Mouse (Mus musculus): ENCODE measurements around the gene Srebf1. TPM values are rescaled to one million over a fixed set of nuclear protein-coding genes. Genes with fewer than 3 reads are reported as not detected.

Srebf1 gene
- polyA plus RNA-seq, 1 experiment: 192 TPM

DNA sequence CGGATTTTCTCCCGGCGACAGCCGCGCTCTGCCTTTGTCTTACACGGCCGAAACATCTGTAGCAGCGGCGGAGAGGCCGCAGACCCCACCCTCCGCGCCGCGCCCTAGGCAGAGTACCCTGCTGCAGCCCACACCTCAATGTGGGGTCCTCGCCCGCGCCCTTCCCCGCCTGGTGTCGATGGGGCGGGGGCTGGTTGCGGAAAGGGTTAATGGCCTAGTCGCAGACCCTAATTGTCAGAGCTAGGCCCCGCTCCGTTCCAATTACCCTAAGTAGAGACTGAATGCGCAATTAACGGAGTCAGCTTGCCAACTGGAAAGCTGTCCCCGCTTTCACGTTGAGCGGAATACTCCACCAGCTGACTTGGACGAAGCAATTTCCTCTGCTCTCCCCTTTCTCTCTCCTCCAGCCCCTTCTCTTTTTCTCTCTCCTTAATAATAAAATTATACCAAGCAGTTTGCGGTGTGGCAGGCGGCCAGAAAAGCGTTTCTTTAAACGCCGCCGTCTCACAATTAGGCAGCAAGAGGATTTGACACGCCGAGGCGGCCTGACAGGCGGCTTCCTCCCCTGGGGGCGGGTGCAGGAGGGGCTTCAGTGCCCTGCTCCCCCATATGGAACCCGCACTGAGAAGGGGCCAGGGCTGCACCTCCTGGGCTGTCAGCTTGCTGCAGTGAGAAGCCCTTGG is 45.3 kb downstream of the Srebf1 start:
- H3K4me2 ChIP-seq (ENCODE audit: low read depth): peak overlapping the region; percentile 83
- H3K27me3 ChIP-seq (ENCODE audit: control insufficient read depth, insufficient read depth, insufficient read length): no peaks in the 10 kb centered on the region
- H3K4me3 ChIP-seq: peak overlapping the region; percentile 29
- no peaks in the 10 kb centered on the region for H3K36me3 ChIP-seq (ENCODE audit: control insufficient read depth, insufficient read depth)
- peak overlapping the region; percentile 71 for H3ac ChIP-seq (ENCODE audit: control insufficient read depth, insufficient read length)
- H3K79me2 ChIP-seq (ENCODE audit: control insufficient read depth, insufficient read depth): peaks cover 35% of the 10 kb centered on the region
- TF ChIP-seq TCF3 (IDR thresholded peaks at IDR 0.05; ENCODE audit: insufficient read length, low read depth) (no peak), MYOD1 (IDR thresholded peaks at IDR 0.05; ENCODE audit: control insufficient read depth in 1 of 3, insufficient read length in 2 of 3, low read depth in 2 of 3) (no peak), USF1 (IDR thresholded peaks at IDR 0.05; ENCODE audit: low read depth) (no peak), REST (IDR thresholded peaks at IDR 0.05; ENCODE audit: insufficient read depth, insufficient read length) (no peak)

DNA sequence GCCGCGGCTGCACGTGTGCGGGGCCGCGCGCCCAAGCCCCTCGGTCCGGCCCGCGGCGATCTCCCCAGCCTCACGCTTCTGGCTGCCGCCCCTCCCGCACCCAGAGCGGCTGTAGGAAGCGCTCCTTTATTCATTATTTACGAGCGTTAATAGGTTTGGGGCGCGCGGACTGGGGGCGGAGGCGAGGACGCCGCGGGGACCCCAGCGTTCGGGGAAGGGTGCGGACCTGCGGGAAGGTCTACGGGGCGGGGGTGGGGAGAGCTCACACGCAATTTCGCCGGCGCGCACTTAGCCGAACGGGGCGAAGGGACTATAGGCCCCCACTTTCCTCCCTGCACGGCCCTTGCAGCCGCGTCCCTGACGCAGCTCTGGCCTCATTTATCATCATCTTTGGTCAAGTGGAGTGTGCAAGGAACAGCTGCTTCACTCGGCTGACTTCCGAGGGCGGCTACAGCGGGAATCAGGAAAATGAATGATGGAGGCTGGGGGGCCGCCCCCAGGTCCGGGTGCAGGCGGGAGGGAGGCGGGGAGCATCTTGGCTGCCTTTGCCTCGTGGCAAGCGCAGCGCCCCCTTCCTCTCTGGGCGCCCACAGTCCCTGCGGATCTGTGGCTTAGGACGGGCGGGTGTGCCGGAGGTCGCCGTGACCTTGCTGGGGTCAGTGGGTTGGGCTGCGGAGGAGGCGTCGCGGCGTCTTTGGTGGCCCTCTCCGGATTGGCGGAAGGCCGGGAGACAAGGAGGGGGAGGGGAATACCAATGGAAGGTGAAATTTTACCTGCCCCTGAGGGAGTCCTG is 46.0 kb downstream of the Srebf1 start:
- TF ChIP-seq USF1 (IDR thresholded peaks at IDR 0.05; ENCODE audit: low read depth) (no peak), SRF (IDR thresholded peaks at IDR 0.05; ENCODE audit: control insufficient read depth, insufficient read length, low read depth) (no peak), MYOG (IDR thresholded peaks at IDR 0.05; ENCODE audit: control insufficient read depth in 1 of 3, insufficient read depth in 1 of 3, insufficient read length in 2 of 3, low read depth in 2 of 3) (peak; percentile 44 to 84 (median 65)), REST (IDR thresholded peaks at IDR 0.05; ENCODE audit: insufficient read depth, insufficient read length) (no peak), CEBPB (IDR thresholded peaks at IDR 0.05; ENCODE audit: insufficient read depth, poor library complexity, severe bottlenecking) (no peak), POLR2AphosphoS2 (IDR thresholded peaks at IDR 0.05; ENCODE audit: insufficient read length, low read depth) (no peak), MAX (IDR thresholded peaks at IDR 0.05; ENCODE audit: low read depth) (no peak), POLR2A (IDR thresholded peaks at IDR 0.05; ENCODE audit: insufficient read length, low read depth) (peak; percentile 47), MYOD1 (IDR thresholded peaks at IDR 0.05; ENCODE audit: control insufficient read depth in 1 of 3, insufficient read length in 2 of 3, low read depth in 2 of 3) (peak in 2 of 3 experiments; percentile 83 to 91), TCF3 (IDR thresholded peaks at IDR 0.05; ENCODE audit: insufficient read length, low read depth) (peak; percentile 27), E2F4 (IDR thresholded peaks at IDR 0.05; ENCODE audit: insufficient read depth) (no peak), TCF12 (IDR thresholded peaks at IDR 0.05; ENCODE audit: insufficient read depth, poor library complexity, severe bottlenecking) (peak; percentile 30)
- Histone ChIP-seq H3K4me2 (ENCODE audit: low read depth) (peak overlapping the region; percentile 83), H3K4me3 (peak overlapping the region; percentile 29), H3K79me2 (ENCODE audit: control insufficient read depth, insufficient read depth) (peaks cover 31% of the 10 kb centered on the region), H3ac (ENCODE audit: control insufficient read depth, insufficient read length) (peak overlapping the region; percentile 71), H3K36me3 (ENCODE audit: control insufficient read depth, insufficient read depth) (no peaks in the 10 kb centered on the region), H3K27me3 (ENCODE audit: control insufficient read depth, insufficient read depth, insufficient read length) (no peaks in the 10 kb centered on the region)

DNA sequence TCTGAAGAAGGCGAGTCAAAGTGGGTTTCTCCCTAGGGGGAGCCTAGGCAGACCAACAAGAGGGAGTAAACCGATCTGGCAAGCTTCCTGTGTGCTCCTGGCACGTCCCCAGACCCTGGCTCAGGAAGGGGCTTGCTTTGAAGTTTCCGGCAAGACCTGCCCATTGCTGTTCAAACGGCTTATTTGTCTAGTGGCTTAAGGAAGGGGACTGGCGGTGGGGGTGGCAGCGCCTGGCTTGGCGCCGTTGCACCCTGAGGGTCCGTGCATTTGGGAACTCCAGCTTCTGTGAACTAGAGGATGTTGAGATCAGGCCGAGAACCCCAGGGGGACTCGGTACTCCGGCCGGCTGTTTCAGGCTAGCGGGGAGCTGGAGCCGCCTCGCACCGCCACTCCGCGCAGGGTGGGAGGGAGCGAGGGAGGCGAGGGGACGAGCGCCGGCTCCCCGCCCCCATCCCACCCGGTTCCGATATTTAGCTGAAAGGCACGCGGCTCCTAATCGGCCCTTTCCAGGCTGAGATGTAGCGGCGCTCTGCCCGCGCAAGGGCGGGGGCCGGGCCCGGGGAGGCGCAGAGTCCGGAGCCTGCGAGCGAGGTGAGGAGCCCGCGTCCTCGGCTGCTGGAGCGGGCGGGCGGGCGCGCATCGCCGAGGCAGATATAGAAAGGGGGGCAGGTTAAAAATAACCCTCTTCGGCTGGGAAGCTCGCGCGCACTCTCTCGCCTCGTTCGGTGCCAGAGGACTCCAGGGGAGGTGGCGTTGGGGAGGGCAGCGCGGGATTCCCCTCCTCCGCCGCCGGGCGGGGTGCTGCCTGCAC is 46.8 kb downstream of the Srebf1 start:
- peaks cover 30% of the 10 kb centered on the region for H3K79me2 ChIP-seq (ENCODE audit: control insufficient read depth, insufficient read depth)
- TF ChIP-seq POLR2A (IDR thresholded peaks at IDR 0.05; ENCODE audit: insufficient read length, low read depth): peak; percentile 10
- TF ChIP-seq SRF (IDR thresholded peaks at IDR 0.05; ENCODE audit: control insufficient read depth, insufficient read length, low read depth): no peak

DNA sequence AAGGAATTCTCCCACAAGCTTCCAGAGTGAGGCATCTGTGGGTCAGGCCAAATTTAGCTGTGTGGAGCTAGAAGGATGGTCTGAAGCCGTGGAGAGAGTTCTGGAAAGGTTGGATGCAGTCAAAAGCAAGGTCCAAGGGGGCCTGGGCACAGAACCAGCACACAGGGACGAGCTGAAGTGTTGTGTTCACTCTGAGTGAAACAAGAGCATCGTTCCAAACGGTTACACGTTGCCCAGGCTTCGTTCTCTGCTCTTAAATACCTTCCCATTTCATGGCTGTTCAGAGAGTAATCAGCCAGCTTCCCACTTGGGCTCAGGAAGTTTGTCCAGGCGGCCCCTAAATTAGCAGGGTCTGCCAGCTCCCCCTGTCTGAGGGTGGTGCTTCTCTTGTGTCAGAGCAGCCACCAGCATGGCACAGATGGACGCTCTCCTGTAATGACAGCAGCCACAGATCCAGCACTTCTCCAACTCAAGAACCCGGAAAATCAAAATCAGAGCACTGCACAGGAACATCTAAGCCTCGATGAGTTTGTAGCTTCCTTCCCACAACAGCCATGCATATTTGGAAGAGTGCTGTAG is 48.7 kb downstream of the Srebf1 start:
- no peak for TF ChIP-seq TCF3 (IDR thresholded peaks at IDR 0.05; ENCODE audit: insufficient read length, low read depth)
- no peak for TF ChIP-seq MYOD1 (IDR thresholded peaks at IDR 0.05; ENCODE audit: control insufficient read depth in 1 of 3, insufficient read length in 2 of 3, low read depth in 2 of 3)
- TF ChIP-seq SRF (IDR thresholded peaks at IDR 0.05; ENCODE audit: control insufficient read depth, insufficient read length, low read depth): no peak
- TF ChIP-seq POLR2AphosphoS2 (IDR thresholded peaks at IDR 0.05; ENCODE audit: insufficient read length, low read depth): no peak
- TF ChIP-seq MAX (IDR thresholded peaks at IDR 0.05; ENCODE audit: low read depth): no peak
- no peak for TF ChIP-seq USF1 (IDR thresholded peaks at IDR 0.05; ENCODE audit: low read depth)
- no peak for TF ChIP-seq E2F4 (IDR thresholded peaks at IDR 0.05; ENCODE audit: insufficient read depth)
- no peak for TF ChIP-seq MYOG (IDR thresholded peaks at IDR 0.05; ENCODE audit: control insufficient read depth in 1 of 3, insufficient read depth in 1 of 3, insufficient read length in 2 of 3, low read depth in 2 of 3)
- TF ChIP-seq CEBPB (IDR thresholded peaks at IDR 0.05; ENCODE audit: insufficient read depth, poor library complexity, severe bottlenecking): no peak
- no peak for TF ChIP-seq REST (IDR thresholded peaks at IDR 0.05; ENCODE audit: insufficient read depth, insufficient read length)
- Histone ChIP-seq H3K36me3 (ENCODE audit: control insufficient read depth, insufficient read depth) (peaks cover 3% of the 10 kb centered on the region), H3K4me3 (no peak overlapping the region), H3ac (ENCODE audit: control insufficient read depth, insufficient read length) (no peak overlapping the region), H3K79me2 (ENCODE audit: control insufficient read depth, insufficient read depth) (peaks cover 23% of the 10 kb centered on the region), H3K27me3 (ENCODE audit: control insufficient read depth, insufficient read depth, insufficient read length) (no peaks in the 10 kb centered on the region), H3K4me2 (ENCODE audit: low read depth) (no peak overlapping the region)

More for the DNA sequence above, 46.8 kb downstream of the Srebf1 start:
- peak overlapping the region; percentile 71 for H3ac ChIP-seq (ENCODE audit: control insufficient read depth, insufficient read length)
- H3K4me3 ChIP-seq: peak overlapping the region; percentile 29
- H3K36me3 ChIP-seq (ENCODE audit: control insufficient read depth, insufficient read depth): no peaks in the 10 kb centered on the region
- H3K27me3 ChIP-seq (ENCODE audit: control insufficient read depth, insufficient read depth, insufficient read length): no peaks in the 10 kb centered on the region
- peak overlapping the region; percentile 83 for H3K4me2 ChIP-seq (ENCODE audit: low read depth)
